Mouse (Mus musculus) adrenal gland, adult 18-20 months (tissue): ENCODE data around the gene Gm44965. TPM values are rescaled to one million over a fixed set of nuclear protein-coding genes. Genes with fewer than 3 reads are reported as not detected.

Source experiments
- DNase-seq, 2 experiments: peaks; one replicate each; pipeline ENCODE4 v3.0.0; 2021 to 2022; ENCODE audit warnings: low spot score in 2 of 2
- total RNA-seq, 2 experiments: library from RNA; stranded (reverse); gene quantifications; 1 replicate in 1 of 2; 2 replicates in 1 of 2; pipeline ENCODE4 v1.2.3; 2021

Gm44965 gene
- total RNA-seq, 2 experiments from 2014 or later: not detected

DNA sequence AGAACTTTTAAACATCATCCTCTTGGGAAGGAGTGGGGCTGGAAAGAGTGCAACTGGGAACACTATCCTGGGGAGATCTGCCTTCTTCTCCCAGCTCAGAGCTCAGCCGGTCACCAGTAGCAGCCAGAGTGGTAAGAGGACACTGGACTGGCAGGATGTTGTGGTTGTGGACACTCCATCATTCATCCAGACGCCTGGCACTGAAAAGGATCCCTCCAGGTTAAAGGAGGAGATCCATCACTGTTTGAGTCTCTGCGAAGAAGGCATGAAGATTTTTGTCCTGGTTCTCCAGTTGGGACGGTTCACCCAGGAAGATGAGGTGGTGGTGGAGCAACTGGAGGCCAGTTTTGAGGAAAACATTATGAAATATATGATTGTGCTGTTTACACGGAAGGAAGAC lies 65.0 kb downstream of the Gm44965 start:
- DNase-seq: no peak

DNA sequence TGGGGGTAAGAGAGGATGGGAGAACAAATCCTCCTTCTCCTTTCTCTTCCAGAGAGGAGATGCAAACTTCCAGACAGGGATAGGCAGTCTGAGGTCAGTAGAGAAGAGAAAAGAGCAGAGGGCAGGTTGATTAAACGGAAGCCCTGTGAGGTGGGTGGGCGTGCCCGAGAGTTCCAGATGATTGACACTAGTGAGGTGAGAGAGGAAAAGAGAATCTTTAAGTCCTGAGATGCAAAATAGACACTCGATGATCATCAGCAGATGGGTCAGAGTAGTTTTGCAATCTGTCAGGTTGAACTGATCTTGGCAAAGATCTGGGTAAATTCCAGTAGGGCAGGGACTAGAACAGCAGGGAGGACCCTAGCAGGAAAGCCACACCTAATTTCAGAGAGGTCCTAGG lies 71.0 kb downstream of the Gm44965 start:
- DNase-seq: no peak

DNA sequence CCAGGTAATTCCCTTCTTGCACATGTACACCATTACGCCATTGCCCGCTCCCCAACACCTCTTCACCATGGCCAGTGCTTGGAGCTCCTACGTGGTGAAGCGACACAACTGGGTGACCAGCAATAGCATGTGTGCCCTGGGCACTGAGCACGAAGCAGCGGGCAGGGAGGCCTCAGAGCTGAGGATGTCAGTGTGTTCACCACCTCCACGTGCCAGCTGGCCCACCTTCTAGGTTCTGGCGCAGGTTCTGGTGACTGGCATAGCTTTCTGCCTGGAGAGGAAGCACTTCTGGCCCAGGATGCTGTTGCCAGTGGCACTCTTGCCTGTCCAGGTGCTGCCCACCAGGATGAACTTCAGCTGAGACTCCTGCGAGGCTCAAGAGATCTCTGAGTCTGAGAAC lies 71.7 kb downstream of the Gm44965 start:
- DNase-seq: no peak

DNA sequence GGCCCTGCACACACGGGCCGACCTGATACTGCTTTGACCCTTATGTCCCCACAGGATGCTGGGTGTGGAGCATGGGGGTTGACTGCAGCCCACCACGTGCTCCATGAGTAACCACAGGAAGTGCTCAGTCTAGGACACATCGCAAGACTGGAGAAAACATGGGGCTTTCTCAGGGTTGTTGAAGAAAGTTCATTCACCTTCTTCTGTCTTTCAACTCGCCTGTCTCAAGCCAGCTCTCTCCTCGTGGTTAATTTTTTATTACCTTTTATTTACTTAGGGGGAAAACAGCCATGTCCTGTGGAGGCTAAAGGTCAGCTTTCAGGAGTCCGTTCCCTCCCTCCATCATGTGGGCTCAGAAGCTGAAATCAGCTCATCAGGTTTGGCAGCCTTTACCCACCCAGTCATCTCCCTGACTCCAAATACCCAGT lies 72.4 kb downstream of the Gm44965 start:
- no peak for DNase-seq

DNA sequence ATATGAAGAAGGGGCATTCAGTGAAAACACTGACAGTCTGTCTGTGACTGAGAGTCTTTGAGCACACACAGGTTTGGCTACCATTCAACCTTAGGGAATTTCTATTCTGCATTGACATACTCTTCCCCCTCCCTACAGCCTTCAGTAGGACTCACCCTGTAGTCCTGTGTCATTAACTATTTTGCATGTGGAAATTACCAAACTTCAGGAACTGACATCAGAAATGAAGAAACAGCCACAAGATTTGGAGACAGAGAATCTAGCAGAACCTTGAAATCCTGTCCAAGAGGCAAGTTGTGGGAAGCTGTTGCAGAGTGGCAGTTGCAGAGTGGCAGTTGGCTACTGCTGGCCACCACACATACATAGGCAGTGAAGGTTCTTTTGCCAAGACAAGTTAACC lies 74.3 kb downstream of the Gm44965 start:
- DNase-seq: no peak

Other genes starting within 250 kb of the Gm44965 start
- 10 to 100 TPM; 14.6 to 35.1 TPM for gene Krba1, start 198.4 kb upstream of the Gm44965 start, total RNA-seq
- gene Zfp467, start 148.1 kb upstream of the Gm44965 start, total RNA-seq: 10 to 100 TPM; 36.0 to 58.6 TPM
- 1 to 10 TPM; 3.0 to 3.1 TPM for gene Sspo, start 145.7 kb upstream of the Gm44965 start, total RNA-seq
- gene Atp6v0e2, start 56.3 kb upstream of the Gm44965 start, total RNA-seq: 10 to 100 TPM; 65.7 to 90.8 TPM
- 10 to 100 TPM; 26.5 to 34.3 TPM for gene Lrrc61, start 39.1 kb upstream of the Gm44965 start, total RNA-seq
- gene Rarres2, start 21.2 kb upstream of the Gm44965 start, total RNA-seq: 100 to 1,000 TPM in 1 of 2 experiments, 10 to 100 TPM in 1; 55.3 to 165 TPM
- gene Gm45021, start 4.3 kb upstream of the Gm44965 start, total RNA-seq: not detected
- gene Repin1, start 58 bp upstream of the Gm44965 start, total RNA-seq: 10 to 100 TPM; 67.2 to 77.6 TPM
- gene Zfp775, start 8.1 kb downstream of the Gm44965 start, total RNA-seq: 1 to 10 TPM; 8.2 to 9.4 TPM
- 1 to 10 TPM; 2.6 to 3.0 TPM for gene AI854703, start 32.8 kb downstream of the Gm44965 start, total RNA-seq
- gene Gimap8, start 53.3 kb downstream of the Gm44965 start, total RNA-seq: 10 to 100 TPM in 1 of 2 experiments, 1 to 10 TPM in 1; 9.2 to 10.9 TPM
- gene Gimap9, start 82.2 kb downstream of the Gm44965 start, total RNA-seq: 1 to 10 TPM; 6.3 to 7.6 TPM
- 10 to 100 TPM; 34.4 to 46.7 TPM for gene Gimap4, start 90.6 kb downstream of the Gm44965 start, total RNA-seq
- 10 to 100 TPM; 47.9 to 66.7 TPM for gene Gimap6, start 114.3 kb downstream of the Gm44965 start, total RNA-seq
- gene Gm28053, start 124.7 kb downstream of the Gm44965 start, total RNA-seq: 1 to 10 TPM; 2.0 to 3.0 TPM
- gene Gimap7, start 124.7 kb downstream of the Gm44965 start, total RNA-seq: 1 to 10 TPM in 1 of 2 experiments, under 1 TPM in 1; 0.56 to 1.5 TPM
- 1 to 10 TPM; 8.8 to 8.9 TPM for gene Gimap1, start 145.1 kb downstream of the Gm44965 start, total RNA-seq
- 10 to 100 TPM; 12.1 to 12.4 TPM for gene Gimap5, start 152.3 kb downstream of the Gm44965 start, total RNA-seq
- gene Gimap3, start 176.9 kb downstream of the Gm44965 start, total RNA-seq: 10 to 100 TPM in 1 of 2 experiments, 1 to 10 TPM in 1; 7.8 to 11.3 TPM
- 100 to 1,000 TPM; 277 to 350 TPM for gene Tmem176a, start 247.0 kb downstream of the Gm44965 start, total RNA-seq
- gene Tmem176b, start 247.6 kb downstream of the Gm44965 start, total RNA-seq: 100 to 1,000 TPM; 514 to 636 TPM